Mouse (Mus musculus) cerebellum, adult 2 months (tissue): ENCODE results near the gene Lgals9.

ENCODE experiments used
- CTCF ChIP-seq: fragments of 200-500 bp; IDR thresholded peaks from 2 replicates; pipeline ENCODE4 v1.5.1; 2011; ENCODE audit warnings: low read depth, mild to moderate bottlenecking, control low read depth, low read length, moderate library complexity, borderline replicate concordance; ENCODE audit not compliant: insufficient read depth
- POLR2A ChIP-seq: fragments of 200-500 bp; IDR thresholded peaks from 2 replicates; pipeline ENCODE4 v1.6.1; 2011; ENCODE audit warnings: low read length, control low read depth, borderline replicate concordance; ENCODE audit not compliant: insufficient read depth

- no peak for TF ChIP-seq POLR2A
- no peak for TF ChIP-seq CTCF
These were observed at the start of gene Lgals9 for GRCm38 (mm10) chr11:78984483-78985177.
